Mouse (Mus musculus): ENCODE measurements around the gene Tyw3.

DNA sequence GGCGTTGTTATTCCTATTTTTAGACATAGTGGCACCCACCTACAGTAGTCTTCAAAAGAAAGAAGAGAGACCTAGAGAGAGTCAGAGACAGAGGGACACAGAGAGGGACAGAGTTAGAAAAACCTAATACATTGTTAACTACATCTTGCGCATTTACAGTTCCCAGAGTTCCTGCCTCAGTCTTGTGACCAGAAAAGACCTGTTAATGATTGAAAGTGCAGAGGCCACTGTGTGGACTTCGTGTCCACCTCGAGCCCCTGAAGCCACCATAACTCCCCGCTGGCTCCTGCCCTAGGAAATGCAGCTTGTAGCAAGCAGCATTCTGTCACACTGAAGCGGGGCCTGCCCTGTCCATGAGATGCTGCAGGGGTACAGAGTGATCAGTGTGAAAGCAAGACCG, 657 bp upstream of the Tyw3 start:
- TF ChIP-seq CTCF (IDR thresholded peaks at IDR 0.05; ENCODE audit: low read depth, low read length) = no peak
- no peak for TF ChIP-seq EP300 (IDR thresholded peaks at IDR 0.05; ENCODE audit: insufficient read depth, low read depth, low read length)
- no peak for TF ChIP-seq POLR2A (IDR thresholded peaks at IDR 0.05; ENCODE audit: insufficient read depth, low read length)
